8 mouse cellular contexts compared by ENCODE assay signal in the genomic region with DNA sequence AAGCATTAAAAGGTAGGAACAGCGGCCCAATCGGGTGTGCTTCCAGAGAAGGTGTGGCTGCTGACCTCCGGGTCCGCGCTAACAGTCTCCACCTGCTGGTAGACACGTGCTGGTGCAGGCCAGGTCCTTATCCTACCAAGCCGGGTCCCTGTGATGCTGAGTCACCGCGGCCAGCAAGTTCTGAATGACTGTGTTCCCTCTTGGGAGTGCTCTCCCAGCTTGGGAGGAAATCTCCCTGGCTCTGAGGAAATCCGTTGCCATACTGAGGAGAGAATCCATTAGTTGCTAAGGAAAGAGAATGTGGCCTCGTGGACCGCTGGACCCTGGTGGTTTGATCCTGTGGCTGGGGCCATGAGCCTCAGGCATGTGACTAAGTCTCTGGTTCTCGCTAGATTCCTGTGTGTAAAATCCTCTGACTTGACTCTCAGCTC.
DNase-seq lines count a peak whose midpoint lies in the region; ATAC-seq and TF ChIP-seq lines count a peak whose summit lies in the region.

No protein-coding gene starts in this region.

- H3K4me3 ChIP-seq in kidney, embryonic 15.5 days (replicated peaks) = no peak overlapping the region
- H3K4me3 ChIP-seq in limb, embryonic 14.5 days (replicated peaks; ENCODE audit: low read length) = no peak overlapping the region
- H3K4me3 ChIP-seq in stomach, postnatal 0 days (ENCODE audit: low read depth, low read length) = no peak overlapping the region

- no peaks in the 10 kb centered on the region for H3K27me3 ChIP-seq in kidney, embryonic 15.5 days
- H3K27me3 ChIP-seq in limb, embryonic 14.5 days (ENCODE audit: control insufficient read depth, insufficient read depth, low read length) = no peaks in the 10 kb centered on the region
- H3K27me3 ChIP-seq in stomach, postnatal 0 days (ENCODE audit: control insufficient read depth, insufficient read depth, low read length) = no peaks in the 10 kb centered on the region

- DNase-seq in 3T3-L1 (ENCODE audit: low read depth, low spot score) (peak; percentile 87), WW6 (ENCODE audit: low read depth, low spot score) (peak; percentile 77)
- DNase-seq in cerebellum, postnatal 36 days = peak; percentile 64 to 71
- DNase-seq in heart, adult 11 months = peak; percentile 99
- peak; percentile 51 for DNase-seq in limb, embryonic 14.5 days (ENCODE audit: low spot score)
- peak; percentile 54 to 71 for DNase-seq in natural killer cell, adult 2 months (ENCODE audit: low spot score in 2 of 2)
- DNase-seq in stomach, postnatal 0 days (ENCODE audit: low spot score) = peak; percentile 83

- ATAC-seq in kidney, embryonic 15.5 days (replicated peaks; ENCODE audit: low FRiP score) = peak; percentile 58
- ATAC-seq in limb, embryonic 14.5 days (ENCODE audit: low FRiP score, low read depth) = no peak
- peak; percentile 93 for ATAC-seq in stomach, postnatal 0 days (ENCODE audit: low FRiP score, low TSS enrichment)

- no peak overlapping the region for H3K4me2 ChIP-seq in kidney, embryonic 15.5 days
- no peak overlapping the region for H3K4me2 ChIP-seq in limb, embryonic 14.5 days (replicated peaks; ENCODE audit: low read depth, low read length, severe bottlenecking)
- no peak overlapping the region for H3K4me2 ChIP-seq in stomach, postnatal 0 days (replicated peaks; ENCODE audit: low read depth)

- no peak overlapping the region for H3K9ac ChIP-seq in kidney, embryonic 15.5 days
- no peak overlapping the region for H3K9ac ChIP-seq in limb, embryonic 14.5 days (ENCODE audit: low read depth, low read length, severe bottlenecking)
- no peak overlapping the region for H3K9ac ChIP-seq in stomach, postnatal 0 days (ENCODE audit: low read length)

- H3K27ac ChIP-seq in kidney, embryonic 15.5 days = 0 out of 2 replicates have a peak overlapping the region, but pooled peaks have one; percentile 3
- no peak overlapping the region for H3K27ac ChIP-seq in limb, embryonic 14.5 days (replicated peaks; ENCODE audit: low read depth, low read length)
- H3K27ac ChIP-seq in stomach, postnatal 0 days (replicated peaks) = 0 out of 2 replicates have a peak overlapping the region, but pooled peaks have one; percentile 8

- TF ChIP-seq POLR2A in limb, embryonic 14.5 days (IDR thresholded peaks at IDR 0.05; ENCODE audit: borderline replicate concordance, extremely low read depth, insufficient read depth, insufficient read length) = no peak

- peak; percentile 91 for TF ChIP-seq CTCF in stomach, postnatal 0 days (IDR thresholded peaks at IDR 0.05; ENCODE audit: low read depth)

- peaks cover 7% of the 10 kb centered on the region for H3K4me1 ChIP-seq in kidney, embryonic 15.5 days
- no peaks in the 10 kb centered on the region for H3K4me1 ChIP-seq in limb, embryonic 14.5 days (ENCODE audit: control insufficient read depth, insufficient read depth, low read length)
- no peaks in the 10 kb centered on the region for H3K4me1 ChIP-seq in stomach, postnatal 0 days (replicated peaks; ENCODE audit: control insufficient read depth, insufficient read depth)

- 30% methylated on average over 13 of the region's 13 CpGs for WGBS in kidney, embryonic 15.5 days
- WGBS in limb, embryonic 14.5 days = 27% methylated on average over 13 of the region's 13 CpGs
- 27% methylated on average over 13 of the region's 13 CpGs for WGBS in stomach, postnatal 0 days

- H3K36me3 ChIP-seq in kidney, embryonic 15.5 days = no peaks in the 10 kb centered on the region
- no peaks in the 10 kb centered on the region for H3K36me3 ChIP-seq in limb, embryonic 14.5 days (ENCODE audit: control insufficient read depth, insufficient read depth, low read length)
- no peaks in the 10 kb centered on the region for H3K36me3 ChIP-seq in stomach, postnatal 0 days (ENCODE audit: control insufficient read depth, insufficient read depth, low read length)

- no peak for TF ChIP-seq EP300 in stomach, postnatal 0 days (optimal IDR thresholded peaks at IDR 0.05)

- H3K9me3 ChIP-seq in kidney, embryonic 15.5 days (replicated peaks) = no peaks in the 10 kb centered on the region
- no peaks in the 10 kb centered on the region for H3K9me3 ChIP-seq in limb, embryonic 14.5 days (ENCODE audit: control insufficient read depth, low read length)
- H3K9me3 ChIP-seq in stomach, postnatal 0 days (ENCODE audit: control insufficient read depth, low read length) = no peaks in the 10 kb centered on the region
